Mouse (Mus musculus): ENCODE measurements around the gene Zfp683. TPM values are rescaled to one million over a fixed set of nuclear protein-coding genes. Genes with fewer than 3 reads are reported as not detected.

The Zfp683 gene
- polyA plus RNA-seq, 1 experiment from 2014 or later: not detected

- ATAC-seq (ENCODE audit: low FRiP score) (peak; percentile 65), DNase-seq (ENCODE audit: low spot score) (no peak)
- no peak overlapping the region for H3K27ac ChIP-seq (ENCODE audit: low read depth, low read length)
- H3K4me1 ChIP-seq (replicated peaks; ENCODE audit: control insufficient read depth, insufficient read depth, low read length): no peaks in the 10 kb centered on the region
- peak overlapping the region; percentile 81 for H3K4me3 ChIP-seq (ENCODE audit: low read depth, low read length)
- H3K9me3 ChIP-seq (ENCODE audit: control insufficient read depth, low read length): no peaks in the 10 kb centered on the region
- H3K9ac ChIP-seq (ENCODE audit: low read depth, low read length): peak overlapping the region; percentile 56
- WGBS: 4% methylated on average over 21 of the region's 21 CpGs
- peak overlapping the region; percentile 64 for H3K4me2 ChIP-seq (replicated peaks; ENCODE audit: low read depth, low read length)
- H3K27me3 ChIP-seq (ENCODE audit: control insufficient read depth, insufficient read depth, low read length): no peaks in the 10 kb centered on the region
- no peaks in the 10 kb centered on the region for H3K36me3 ChIP-seq (ENCODE audit: control insufficient read depth, insufficient read depth, low read length)
These were observed 49.1 kb downstream of the Zfp683 start for GRCm38 (mm10) chr4:134102742-134103119.

GRCm38 (mm10) chr4:134106105-134106504, 52.5 kb downstream of the Zfp683 start:
- Histone ChIP-seq H3K27me3 (ENCODE audit: control insufficient read depth, insufficient read depth, low read length) (no peaks in the 10 kb centered on the region), H3K36me3 (ENCODE audit: control insufficient read depth, insufficient read depth, low read length) (no peaks in the 10 kb centered on the region), H3K9me3 (ENCODE audit: control insufficient read depth, low read length) (no peaks in the 10 kb centered on the region), H3K4me2 (replicated peaks; ENCODE audit: low read depth, low read length) (no peak overlapping the region), H3K4me1 (replicated peaks; ENCODE audit: control insufficient read depth, insufficient read depth, low read length) (no peaks in the 10 kb centered on the region), H3K9ac (ENCODE audit: low read depth, low read length) (no peak overlapping the region), H3K4me3 (ENCODE audit: low read depth, low read length) (no peak overlapping the region), H3K27ac (ENCODE audit: low read depth, low read length) (no peak overlapping the region)
- 82% methylated on average over 7 of the region's 7 CpGs for WGBS
- ATAC-seq (ENCODE audit: low FRiP score) (no peak), DNase-seq (ENCODE audit: low spot score) (no peak)

GRCm38 (mm10) chr4:134107730-134108129, 54.1 kb downstream of the Zfp683 start:
- WGBS: 92% methylated on average over 7 of the region's 7 CpGs
- ATAC-seq (ENCODE audit: low FRiP score): no peak
- H3K27ac ChIP-seq (ENCODE audit: low read depth, low read length): no peak overlapping the region

GRCm38 (mm10) chr4:134108196-134108595, 54.6 kb downstream of the Zfp683 start:
- Histone ChIP-seq H3K27me3 (ENCODE audit: control insufficient read depth, insufficient read depth, low read length) (no peaks in the 10 kb centered on the region), H3K4me3 (ENCODE audit: low read depth, low read length) (no peak overlapping the region), H3K9me3 (ENCODE audit: control insufficient read depth, low read length) (no peaks in the 10 kb centered on the region), H3K36me3 (ENCODE audit: control insufficient read depth, insufficient read depth, low read length) (no peaks in the 10 kb centered on the region), H3K27ac (ENCODE audit: low read depth, low read length) (no peak overlapping the region), H3K9ac (ENCODE audit: low read depth, low read length) (no peak overlapping the region), H3K4me1 (replicated peaks; ENCODE audit: control insufficient read depth, insufficient read depth, low read length) (no peaks in the 10 kb centered on the region), H3K4me2 (replicated peaks; ENCODE audit: low read depth, low read length) (no peak overlapping the region)
- DNase-seq (ENCODE audit: low spot score) (no peak), ATAC-seq (ENCODE audit: low FRiP score) (no peak)
- 60% methylated on average over 5 of the region's 5 CpGs for WGBS

More at GRCm38 (mm10) chr4:134107730-134108129, 54.1 kb downstream of the Zfp683 start:
- H3K9ac ChIP-seq (ENCODE audit: low read depth, low read length): no peak overlapping the region
- H3K36me3 ChIP-seq (ENCODE audit: control insufficient read depth, insufficient read depth, low read length): no peaks in the 10 kb centered on the region
- H3K9me3 ChIP-seq (ENCODE audit: control insufficient read depth, low read length): no peaks in the 10 kb centered on the region
- no peak for DNase-seq (ENCODE audit: low spot score)
- no peaks in the 10 kb centered on the region for H3K4me1 ChIP-seq (replicated peaks; ENCODE audit: control insufficient read depth, insufficient read depth, low read length)
- H3K4me3 ChIP-seq (ENCODE audit: low read depth, low read length): no peak overlapping the region
- no peaks in the 10 kb centered on the region for H3K27me3 ChIP-seq (ENCODE audit: control insufficient read depth, insufficient read depth, low read length)
- H3K4me2 ChIP-seq (replicated peaks; ENCODE audit: low read depth, low read length): no peak overlapping the region

Other genes with a start within 250 kb of the Zfp683 start
- 27.9 and 28.7 TPM in 2 replicates for gene Rps6ka1, start 166.0 kb upstream of the Zfp683 start, polyA plus RNA-seq (2014; fragmentation: Nextera tagmentation; extraction: Ambion mirVana)
- 3,330 and 3,354 TPM in 2 replicates for gene Hmgn2, start 85.2 kb upstream of the Zfp683 start, polyA plus RNA-seq (2014; fragmentation: Nextera tagmentation; extraction: Ambion mirVana)
- 34.9 and 38.1 TPM in 2 replicates for gene Dhdds, start 52.9 kb upstream of the Zfp683 start, polyA plus RNA-seq (2014; fragmentation: Nextera tagmentation; extraction: Ambion mirVana)
- gene Lin28a, start 35.0 kb upstream of the Zfp683 start, polyA plus RNA-seq (2014; fragmentation: Nextera tagmentation; extraction: Ambion mirVana): 2.9 and 3.7 TPM in 2 replicates
- 1.4 and 1.8 TPM in 2 replicates for gene Crybg2, start 7.0 kb downstream of the Zfp683 start, polyA plus RNA-seq (2014; fragmentation: Nextera tagmentation; extraction: Ambion mirVana)
- gene Cd52, start 41.2 kb downstream of the Zfp683 start, polyA plus RNA-seq (2014; fragmentation: Nextera tagmentation; extraction: Ambion mirVana): 4.5 and 5.1 TPM in 2 replicates
- gene Ubxn11, start 48.7 kb downstream of the Zfp683 start, polyA plus RNA-seq (2014; fragmentation: Nextera tagmentation; extraction: Ambion mirVana): 5.7 and 5.8 TPM in 2 replicates
- 337 and 396 TPM in 2 replicates for gene Sh3bgrl3, start 75.0 kb downstream of the Zfp683 start, polyA plus RNA-seq (2014; fragmentation: Nextera tagmentation; extraction: Ambion mirVana)
- gene Cep85, start 133.3 kb downstream of the Zfp683 start, polyA plus RNA-seq (2014; fragmentation: Nextera tagmentation; extraction: Ambion mirVana): 27.8 and 27.9 TPM in 2 replicates
- gene Gm7534, start 149.2 kb downstream of the Zfp683 start, polyA plus RNA-seq (2014; fragmentation: Nextera tagmentation; extraction: Ambion mirVana): 0.06 TPM in 1 of 2 replicates, not detected in the other
- gene Catsper4, start 173.5 kb downstream of the Zfp683 start, polyA plus RNA-seq (2014; fragmentation: Nextera tagmentation; extraction: Ambion mirVana): not detected in 2 replicates
- gene Cnksr1, start 184.6 kb downstream of the Zfp683 start, polyA plus RNA-seq (2014; fragmentation: Nextera tagmentation; extraction: Ambion mirVana): 0.14 and 0.28 TPM in 2 replicates
- 0.20 and 0.32 TPM in 2 replicates for gene E130218I03Rik, start 189.8 kb downstream of the Zfp683 start, polyA plus RNA-seq (2014; fragmentation: Nextera tagmentation; extraction: Ambion mirVana)
- gene Zfp593, start 191.8 kb downstream of the Zfp683 start, polyA plus RNA-seq (2014; fragmentation: Nextera tagmentation; extraction: Ambion mirVana): 18.3 and 20.4 TPM in 2 replicates
- gene Gm30191, start 193.1 kb downstream of the Zfp683 start, polyA plus RNA-seq (2014; fragmentation: Nextera tagmentation; extraction: Ambion mirVana): 0.42 and 0.56 TPM in 2 replicates
- gene Grrp1, start 200.3 kb downstream of the Zfp683 start, polyA plus RNA-seq (2014; fragmentation: Nextera tagmentation; extraction: Ambion mirVana): 5.1 and 5.7 TPM in 2 replicates
- 23.5 and 25.1 TPM in 2 replicates for gene Pdik1l, start 234.1 kb downstream of the Zfp683 start, polyA plus RNA-seq (2014; fragmentation: Nextera tagmentation; extraction: Ambion mirVana)

Data from hindbrain, embryonic 11.5 days (tissue).